Mouse (Mus musculus): Measurements from ENCODE around the gene Arhgap10. TPM values are rescaled to one million over a fixed set of nuclear protein-coding genes. Genes with fewer than 3 reads are reported as not detected.
A peak's percentile ranks its signal among the peaks of the same experiment; 100 is the strongest.

Arhgap10 gene
- polyA plus RNA-seq, 1 experiment from 2014 or later = 36.8 TPM

DNA sequence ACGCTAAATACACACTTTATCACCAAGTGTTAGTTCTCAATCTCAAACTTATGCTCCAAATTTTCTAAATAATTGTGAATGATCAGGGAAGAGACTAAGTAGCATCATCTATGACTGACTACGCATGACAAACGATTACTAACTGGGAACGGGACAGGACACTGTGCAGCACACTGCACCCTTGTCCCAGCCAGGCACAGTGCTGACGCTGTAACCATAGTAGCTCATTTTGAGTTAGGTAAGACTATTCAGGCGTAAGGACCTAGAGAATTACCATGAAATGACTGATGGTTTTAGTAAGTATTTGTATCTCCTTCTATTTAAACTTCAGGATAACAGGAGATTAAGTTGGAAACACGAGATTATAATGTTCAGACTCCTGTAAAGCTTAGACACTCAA lies 33.5 kb downstream of the Arhgap10 start:
- H3K27me3 ChIP-seq = no peaks in the 10 kb centered on the region
- WGBS = 72% methylated on average over 7 of the region's 7 CpGs
- H3K4me1 ChIP-seq (replicated peaks) = peaks cover 62% of the 10 kb centered on the region
- H3K4me2 ChIP-seq = no peak overlapping the region
- H3K9ac ChIP-seq (replicated peaks) = no peak overlapping the region
- no peaks in the 10 kb centered on the region for H3K9me3 ChIP-seq
- H3K27ac ChIP-seq = no peak overlapping the region
- no peak overlapping the region for H3K4me3 ChIP-seq (replicated peaks)
- no peak for ATAC-seq (ENCODE audit: insufficient number of reproducible peaks, insufficient read depth, low FRiP score, low TSS enrichment, low read depth)
- no peaks in the 10 kb centered on the region for H3K36me3 ChIP-seq

DNA sequence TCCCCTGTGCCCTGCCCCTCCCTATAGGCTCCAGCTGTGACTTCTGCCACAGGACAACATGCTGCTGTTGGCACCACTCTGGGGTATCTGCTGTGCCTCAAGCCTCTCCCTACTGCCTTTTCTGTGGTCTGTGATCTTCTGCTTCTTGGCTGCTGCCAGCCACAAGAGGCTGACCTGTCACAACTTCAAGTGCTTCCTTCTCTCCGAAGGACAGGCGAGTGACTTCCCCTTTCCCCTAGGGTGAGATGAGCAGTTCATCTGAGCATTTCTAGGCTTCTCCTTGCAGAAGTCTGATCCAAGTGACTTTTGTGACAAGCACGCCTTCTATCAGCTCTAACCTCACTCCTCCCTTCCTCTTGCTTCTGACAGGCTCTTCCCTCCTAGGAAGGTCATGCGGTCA lies 34.1 kb downstream of the Arhgap10 start:
- WGBS = 76% methylated on average over 4 of the region's 4 CpGs
- no peaks in the 10 kb centered on the region for H3K27me3 ChIP-seq
- H3K4me1 ChIP-seq (replicated peaks) = peaks cover 62% of the 10 kb centered on the region

DNA sequence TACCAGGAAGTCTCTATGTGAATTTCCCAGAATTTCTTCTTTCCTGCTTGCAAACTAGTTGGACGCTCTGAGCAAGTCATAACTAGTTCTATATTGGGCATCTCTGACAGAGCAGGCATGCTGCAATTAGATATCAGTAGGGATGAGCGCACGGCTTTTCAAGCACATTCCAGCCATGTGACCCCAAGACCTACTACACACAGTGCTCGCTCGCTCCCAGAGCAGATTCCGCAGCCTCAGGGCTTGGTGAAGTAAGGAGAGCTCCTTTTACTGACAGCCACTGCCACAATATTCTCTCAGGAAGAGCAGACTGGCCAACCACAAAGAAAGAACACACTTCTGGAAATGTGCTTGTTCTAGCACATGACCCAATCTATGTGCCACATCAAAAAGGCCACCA lies 36.0 kb downstream of the Arhgap10 start:
- Histone ChIP-seq H3K27me3 (no peaks in the 10 kb centered on the region), H3K27ac (no peak overlapping the region), H3K4me3 (replicated peaks) (no peak overlapping the region), H3K9ac (replicated peaks) (no peak overlapping the region), H3K9me3 (no peaks in the 10 kb centered on the region), H3K36me3 (no peaks in the 10 kb centered on the region), H3K4me2 (no peak overlapping the region), H3K4me1 (replicated peaks) (peaks cover 49% of the 10 kb centered on the region)
- ATAC-seq (ENCODE audit: insufficient number of reproducible peaks, insufficient read depth, low FRiP score, low TSS enrichment, low read depth) = no peak
- WGBS = 70% methylated on average over 6 of the region's 6 CpGs

More for the DNA sequence above, 34.1 kb downstream of the Arhgap10 start:
- H3K4me2 ChIP-seq = no peak overlapping the region
- H3K36me3 ChIP-seq = no peaks in the 10 kb centered on the region
- no peaks in the 10 kb centered on the region for H3K9me3 ChIP-seq
- H3K4me3 ChIP-seq (replicated peaks) = no peak overlapping the region
- ATAC-seq (ENCODE audit: insufficient number of reproducible peaks, insufficient read depth, low FRiP score, low TSS enrichment, low read depth) = no peak
- H3K27ac ChIP-seq = no peak overlapping the region
- no peak overlapping the region for H3K9ac ChIP-seq (replicated peaks)

- Histone ChIP-seq H3K36me3 (no peaks in the 10 kb centered on the region), H3K4me1 (replicated peaks) (peaks cover 39% of the 10 kb centered on the region), H3K9ac (replicated peaks) (no peak overlapping the region), H3K4me3 (replicated peaks) (no peak overlapping the region), H3K27ac (no peak overlapping the region), H3K4me2 (no peak overlapping the region), H3K9me3 (no peaks in the 10 kb centered on the region), H3K27me3 (no peaks in the 10 kb centered on the region)
- WGBS = 84% methylated on average over 9 of the region's 9 CpGs
- no peak for ATAC-seq (ENCODE audit: insufficient number of reproducible peaks, insufficient read depth, low FRiP score, low TSS enrichment, low read depth)
Observed at GRCm38 (mm10) chr8:77479995-77480394, 37.8 kb downstream of the Arhgap10 start.

- Histone ChIP-seq H3K9ac (replicated peaks) (no peak overlapping the region), H3K4me2 (no peak overlapping the region), H3K27me3 (no peaks in the 10 kb centered on the region), H3K36me3 (no peaks in the 10 kb centered on the region), H3K4me1 (replicated peaks) (peaks cover 37% of the 10 kb centered on the region), H3K4me3 (replicated peaks) (no peak overlapping the region), H3K27ac (no peak overlapping the region), H3K9me3 (no peaks in the 10 kb centered on the region)
- ATAC-seq (ENCODE audit: insufficient number of reproducible peaks, insufficient read depth, low FRiP score, low TSS enrichment, low read depth) = no peak
- 52% methylated on average over 2 of the region's 2 CpGs for WGBS
Observed at GRCm38 (mm10) chr8:77478913-77479273, 38.9 kb downstream of the Arhgap10 start.

DNA sequence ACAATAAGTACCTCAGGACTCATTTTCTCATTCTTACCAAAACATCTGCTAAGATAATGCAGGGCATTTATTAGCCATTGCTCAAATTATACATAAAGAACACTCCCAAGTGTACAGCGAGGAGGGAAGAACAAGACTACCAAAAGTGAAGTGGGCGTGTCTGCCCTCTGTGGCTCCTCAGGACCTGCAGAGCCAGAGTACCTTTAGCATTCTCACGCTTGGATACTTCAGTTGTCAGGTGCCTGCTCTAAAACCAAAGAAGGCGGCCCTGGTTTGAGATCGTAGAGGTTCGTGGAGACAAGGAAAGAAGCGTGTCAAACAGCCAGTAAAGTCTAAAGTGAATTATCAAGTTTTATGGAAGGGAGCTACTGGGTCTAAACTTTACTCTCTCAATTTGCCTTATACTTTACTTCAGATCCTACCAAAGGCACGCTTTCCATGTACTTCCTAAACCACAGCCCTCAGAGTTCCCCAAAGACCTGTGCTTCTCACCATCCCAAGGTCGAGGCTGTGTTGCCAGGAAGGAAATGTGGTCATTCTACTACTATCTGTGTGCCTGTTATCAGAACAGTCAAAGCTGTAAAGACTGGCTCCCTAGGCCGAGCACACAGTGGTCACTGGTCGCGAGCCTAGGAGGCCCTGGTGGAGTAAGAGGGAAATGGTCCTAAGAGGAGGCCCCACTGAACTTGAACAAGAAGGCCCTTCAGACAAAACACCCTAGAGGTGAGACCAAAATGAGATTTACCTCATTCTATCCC lies 39.4 kb downstream of the Arhgap10 start:
- H3K4me2 ChIP-seq = no peak overlapping the region
- H3K27ac ChIP-seq = no peak overlapping the region
- H3K27me3 ChIP-seq = no peaks in the 10 kb centered on the region
- no peak overlapping the region for H3K9ac ChIP-seq (replicated peaks)
- 76% methylated on average over 12 of the region's 12 CpGs for WGBS
- peaks cover 37% of the 10 kb centered on the region for H3K4me1 ChIP-seq (replicated peaks)
- no peaks in the 10 kb centered on the region for H3K36me3 ChIP-seq
- H3K9me3 ChIP-seq = no peaks in the 10 kb centered on the region
- ATAC-seq (ENCODE audit: insufficient number of reproducible peaks, insufficient read depth, low FRiP score, low TSS enrichment, low read depth) = no peak
- no peak overlapping the region for H3K4me3 ChIP-seq (replicated peaks)

DNA sequence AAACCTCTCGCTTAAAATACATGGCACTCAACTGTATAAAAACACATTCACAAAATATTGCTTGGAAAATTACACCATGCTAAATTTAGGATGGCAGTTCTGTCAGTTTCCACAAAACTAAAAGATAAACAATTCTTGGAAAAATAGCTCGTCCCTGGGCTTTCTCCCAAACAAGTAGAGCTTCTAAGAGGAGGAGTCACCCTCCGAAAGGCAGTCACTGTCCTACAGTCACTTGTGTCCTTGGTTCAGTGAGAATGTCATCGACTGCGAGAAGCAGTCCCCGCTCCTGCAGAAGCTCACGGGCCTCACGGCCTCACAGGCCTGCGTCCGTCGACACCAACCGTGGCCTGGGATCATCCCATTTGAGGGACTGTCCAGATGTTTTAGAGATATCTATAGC lies 40.1 kb downstream of the Arhgap10 start:
- H3K9ac ChIP-seq (replicated peaks) = no peak overlapping the region
- no peak overlapping the region for H3K27ac ChIP-seq
- WGBS = 82% methylated on average over 12 of the region's 12 CpGs
- H3K36me3 ChIP-seq = no peaks in the 10 kb centered on the region
- no peak overlapping the region for H3K4me3 ChIP-seq (replicated peaks)
- no peaks in the 10 kb centered on the region for H3K9me3 ChIP-seq
- no peaks in the 10 kb centered on the region for H3K27me3 ChIP-seq
- ATAC-seq (ENCODE audit: insufficient number of reproducible peaks, insufficient read depth, low FRiP score, low TSS enrichment, low read depth) = no peak
- H3K4me1 ChIP-seq (replicated peaks) = peaks cover 37% of the 10 kb centered on the region
- no peak overlapping the region for H3K4me2 ChIP-seq

DNA sequence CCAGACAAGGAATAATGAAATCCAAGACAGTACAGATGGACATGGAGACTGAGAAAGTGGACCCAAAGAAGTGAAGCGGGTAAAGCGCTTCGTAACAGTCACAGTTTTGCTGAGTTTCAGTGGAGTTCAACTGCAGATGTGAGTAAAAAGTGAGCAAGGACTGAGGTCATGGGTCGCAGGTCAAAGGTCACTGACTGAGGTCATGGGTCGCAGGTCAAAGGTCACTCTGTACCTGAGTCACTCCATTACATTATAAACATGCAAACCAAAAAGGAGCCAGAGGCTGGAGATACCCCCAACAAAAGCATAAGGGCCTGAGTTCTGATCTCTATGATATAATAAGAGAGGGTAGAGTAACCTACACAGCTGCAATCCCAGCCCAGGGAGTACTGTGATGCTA lies 43.1 kb downstream of the Arhgap10 start:
- WGBS = 85% methylated on average over 5 of the region's 5 CpGs
- Histone ChIP-seq H3K27me3 (no peaks in the 10 kb centered on the region), H3K4me3 (replicated peaks) (no peak overlapping the region), H3K36me3 (no peaks in the 10 kb centered on the region), H3K9ac (replicated peaks) (no peak overlapping the region), H3K9me3 (no peaks in the 10 kb centered on the region), H3K4me1 (replicated peaks) (peaks cover 30% of the 10 kb centered on the region), H3K27ac (no peak overlapping the region), H3K4me2 (no peak overlapping the region)
- ATAC-seq (ENCODE audit: insufficient number of reproducible peaks, insufficient read depth, low FRiP score, low TSS enrichment, low read depth) = no peak

GRCm38 (mm10) chr8:77473773-77474172 lies 44.0 kb downstream of the Arhgap10 start:
- Histone ChIP-seq H3K9me3 (no peaks in the 10 kb centered on the region), H3K4me3 (replicated peaks) (no peak overlapping the region), H3K4me2 (no peak overlapping the region), H3K27me3 (no peaks in the 10 kb centered on the region), H3K27ac (peak overlapping the region; percentile 81), H3K4me1 (replicated peaks) (peaks cover 23% of the 10 kb centered on the region), H3K36me3 (no peaks in the 10 kb centered on the region), H3K9ac (replicated peaks) (no peak overlapping the region)
- 18% methylated on average over 7 of the region's 7 CpGs for WGBS
- peak; percentile 58; the same call in 1 of the 2 replicates for ATAC-seq (ENCODE audit: insufficient number of reproducible peaks, insufficient read depth, low FRiP score, low TSS enrichment, low read depth)

GRCm38 (mm10) chr8:77473373-77473772 lies 44.4 kb downstream of the Arhgap10 start:
- H3K4me1 ChIP-seq (replicated peaks) = peaks cover 19% of the 10 kb centered on the region
- 36% methylated on average over 6 of the region's 6 CpGs for WGBS
- H3K4me3 ChIP-seq (replicated peaks) = no peak overlapping the region
- no peaks in the 10 kb centered on the region for H3K9me3 ChIP-seq
- H3K27me3 ChIP-seq = no peaks in the 10 kb centered on the region
- H3K9ac ChIP-seq (replicated peaks) = no peak overlapping the region
- H3K27ac ChIP-seq = peak overlapping the region; percentile 81
- no peaks in the 10 kb centered on the region for H3K36me3 ChIP-seq
- ATAC-seq (ENCODE audit: insufficient number of reproducible peaks, insufficient read depth, low FRiP score, low TSS enrichment, low read depth) = peak; percentile 56
- no peak overlapping the region for H3K4me2 ChIP-seq

DNA sequence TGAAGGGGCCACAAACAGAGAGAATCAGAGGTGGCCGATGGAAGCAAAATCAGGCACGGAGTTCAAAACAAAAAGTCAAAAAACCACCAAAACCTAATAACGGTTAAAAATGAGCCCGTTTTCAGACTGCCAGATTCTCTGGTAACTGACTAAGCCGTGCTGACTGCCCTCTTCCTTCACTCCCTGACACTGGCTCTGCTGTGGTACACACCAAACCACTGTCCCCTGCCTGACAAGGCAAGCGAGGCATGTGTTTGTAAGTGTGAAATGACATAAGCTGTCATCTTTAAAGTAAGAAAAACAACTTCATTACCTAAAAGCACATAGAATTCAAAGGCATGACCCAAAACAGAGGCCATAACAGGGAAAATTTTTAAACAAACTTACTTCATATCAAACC lies 56.4 kb downstream of the Arhgap10 start:
- Histone ChIP-seq H3K27me3 (no peaks in the 10 kb centered on the region), H3K9me3 (no peaks in the 10 kb centered on the region), H3K4me3 (replicated peaks) (no peak overlapping the region), H3K4me2 (no peak overlapping the region), H3K36me3 (no peaks in the 10 kb centered on the region), H3K9ac (replicated peaks) (no peak overlapping the region), H3K27ac (no peak overlapping the region), H3K4me1 (replicated peaks) (peaks cover 9% of the 10 kb centered on the region; the same call in 1 of the 2 replicates)
- WGBS = 69% methylated on average over 6 of the region's 6 CpGs
- ATAC-seq (ENCODE audit: insufficient number of reproducible peaks, insufficient read depth, low FRiP score, low TSS enrichment, low read depth) = no peak

DNA sequence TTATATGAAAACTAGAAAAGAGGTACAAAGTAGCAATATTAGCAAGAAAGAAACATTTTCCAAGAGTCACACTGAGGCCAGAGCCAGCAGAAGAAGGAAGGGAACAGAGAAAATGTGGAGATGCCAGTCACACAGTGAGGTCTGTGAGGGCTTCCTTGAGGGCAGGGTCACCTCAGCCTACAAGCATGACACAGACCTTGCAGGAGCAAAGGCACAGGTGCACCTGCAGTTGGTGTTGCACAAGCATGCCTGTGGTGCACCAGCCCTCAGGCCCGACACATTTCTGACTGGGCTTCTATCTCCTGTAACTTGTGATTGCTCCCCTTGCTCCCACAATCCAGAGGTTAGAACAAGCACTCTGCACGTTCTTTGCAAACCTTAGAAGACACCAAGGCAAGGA lies 57.4 kb downstream of the Arhgap10 start:
- Histone ChIP-seq H3K4me1 (replicated peaks) (peaks cover 9% of the 10 kb centered on the region; the same call in 1 of the 2 replicates), H3K9me3 (no peaks in the 10 kb centered on the region), H3K4me3 (replicated peaks) (no peak overlapping the region), H3K27ac (no peak overlapping the region), H3K9ac (replicated peaks) (no peak overlapping the region), H3K4me2 (no peak overlapping the region), H3K36me3 (no peaks in the 10 kb centered on the region), H3K27me3 (no peaks in the 10 kb centered on the region)
- ATAC-seq (ENCODE audit: insufficient number of reproducible peaks, insufficient read depth, low FRiP score, low TSS enrichment, low read depth) = no peak
- WGBS = 81% methylated on average over 2 of the region's 2 CpGs
